29 mouse cellular contexts compared by ENCODE assay signal in the genomic region with DNA sequence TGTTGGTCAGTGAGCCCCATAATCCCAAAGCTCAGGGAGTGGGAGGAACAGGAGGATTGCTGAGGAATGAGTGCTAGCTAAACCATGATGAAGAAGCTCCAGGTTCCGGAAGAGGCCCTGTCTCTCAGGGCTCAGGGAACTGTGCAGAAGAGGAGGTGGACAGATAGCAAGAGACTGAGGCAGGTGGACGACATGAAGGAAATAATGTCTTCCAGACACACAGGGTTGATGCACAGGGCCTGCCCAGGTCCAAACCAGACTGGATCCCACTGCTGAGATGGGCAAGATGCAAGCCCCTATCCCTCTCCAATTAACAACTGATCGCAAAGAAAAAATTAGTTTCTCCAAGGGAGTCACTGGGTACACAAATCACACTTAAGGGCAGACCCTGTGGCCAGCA. TPM values are rescaled to one million over a fixed set of nuclear protein-coding genes. Genes with fewer than 3 reads are reported as not detected.
DNase-seq lines count a peak whose midpoint lies in the region; ATAC-seq lines count a peak whose summit lies in the region.
"Had no signal": no experiment of that assay in that cellular context is flagged by ENCODE, and none has a peak within 500 bp of the region (broad histone marks: within the 10 kb centered on the region; RNA-seq: fewer than 3 reads in every experiment).

No protein-coding gene starts in this region.

- WGBS in heart, embryonic 13.5 days: 73% methylated on average over 3 of the region's 3 CpGs
- WGBS in midbrain, embryonic 11.5 days: 91% methylated on average over 3 of the region's 3 CpGs
- WGBS in midbrain, embryonic 10.5 days: 84% methylated on average over 3 of the region's 3 CpGs
- 74% methylated on average over 3 of the region's 3 CpGs for WGBS in embryonic facial prominence, embryonic 10.5 days

- H3K27ac ChIP-seq in heart, embryonic 13.5 days (replicated peaks): peak overlapping the region; percentile 46
- no peak overlapping the region for H3K27ac ChIP-seq in midbrain, embryonic 11.5 days (ENCODE audit: low read depth, low read length)
- H3K27ac ChIP-seq in midbrain, embryonic 10.5 days (replicated peaks): no peak overlapping the region
- no peak overlapping the region for H3K27ac ChIP-seq in embryonic facial prominence, embryonic 10.5 days (replicated peaks)
- H3K27ac ChIP-seq: embryonic facial prominence, embryonic 13.5 days; forebrain, embryonic 10.5 days; forebrain, embryonic 13.5 days; hindbrain, embryonic 14.5 days; hindbrain, postnatal 0 days had no signal

- no peaks in the 10 kb centered on the region for H3K9me3 ChIP-seq in heart, embryonic 13.5 days
- no peaks in the 10 kb centered on the region for H3K9me3 ChIP-seq in midbrain, embryonic 11.5 days (ENCODE audit: control insufficient read depth, low read length)
- H3K9me3 ChIP-seq in midbrain, embryonic 10.5 days (replicated peaks): no peaks in the 10 kb centered on the region
- H3K9me3 ChIP-seq in embryonic facial prominence, embryonic 10.5 days: no peaks in the 10 kb centered on the region
- H3K9me3 ChIP-seq: forebrain, embryonic 10.5 days; forebrain, embryonic 13.5 days; G1E had no signal

- ATAC-seq in heart, embryonic 13.5 days (ENCODE audit: extremely low read depth, insufficient number of reproducible peaks, low FRiP score, low TSS enrichment): no peak
- ATAC-seq in midbrain, embryonic 11.5 days (ENCODE audit: low FRiP score): no peak
- ATAC-seq: forebrain, embryonic 13.5 days; forebrain, embryonic 16.5 days; hindbrain, postnatal 0 days; inflammation-experienced regulatory T-cells, adult 6 months; intestine, embryonic 16.5 days; Patski had no signal

- H3K27me3 ChIP-seq in heart, embryonic 13.5 days (replicated peaks): no peaks in the 10 kb centered on the region
- H3K27me3 ChIP-seq in midbrain, embryonic 11.5 days (ENCODE audit: control insufficient read depth, insufficient read depth, low read length): no peaks in the 10 kb centered on the region
- H3K27me3 ChIP-seq in midbrain, embryonic 10.5 days (ENCODE audit: low read depth, poor library complexity, severe bottlenecking): no peaks in the 10 kb centered on the region
- no peaks in the 10 kb centered on the region for H3K27me3 ChIP-seq in embryonic facial prominence, embryonic 10.5 days (replicated peaks; ENCODE audit: low read depth, poor library complexity, severe bottlenecking)
- H3K27me3 ChIP-seq: CH12.LX; embryonic facial prominence, embryonic 13.5 days; forebrain, embryonic 13.5 days; Patski had no signal

- no peak overlapping the region for H3K4me2 ChIP-seq in heart, embryonic 13.5 days
- no peak overlapping the region for H3K4me2 ChIP-seq in midbrain, embryonic 11.5 days
- H3K4me2 ChIP-seq: embryonic facial prominence, embryonic 13.5 days; forebrain, embryonic 13.5 days; hindbrain, embryonic 14.5 days had no signal

- H3K9ac ChIP-seq in heart, embryonic 13.5 days: 0 out of 2 replicates have a peak overlapping the region, but pooled peaks have one; percentile 14
- no peak overlapping the region for H3K9ac ChIP-seq in midbrain, embryonic 11.5 days (ENCODE audit: low read length)
- H3K9ac ChIP-seq: embryonic facial prominence, embryonic 13.5 days; forebrain, embryonic 13.5 days; hindbrain, embryonic 14.5 days had no signal

- H3K4me1 ChIP-seq in heart, embryonic 13.5 days: peaks cover 73% of the 10 kb centered on the region
- H3K4me1 ChIP-seq in midbrain, embryonic 11.5 days (ENCODE audit: control insufficient read depth, insufficient read depth, low read length): no peaks in the 10 kb centered on the region
- peaks cover 4% of the 10 kb centered on the region; the same call in 1 of the 2 replicates for H3K4me1 ChIP-seq in midbrain, embryonic 10.5 days
- peaks cover 23% of the 10 kb centered on the region for H3K4me1 ChIP-seq in embryonic facial prominence, embryonic 10.5 days
- H3K4me1 ChIP-seq: forebrain, embryonic 13.5 days had no signal

- peaks cover 44% of the 10 kb centered on the region for H3K36me3 ChIP-seq in heart, embryonic 13.5 days
- no peaks in the 10 kb centered on the region for H3K36me3 ChIP-seq in midbrain, embryonic 11.5 days (ENCODE audit: control insufficient read depth, insufficient read depth, low read length)
- H3K36me3 ChIP-seq in midbrain, embryonic 10.5 days: 0 out of 2 replicates have a peak, but pooled peaks cover 4% of the 10 kb centered on the region
- H3K36me3 ChIP-seq in embryonic facial prominence, embryonic 10.5 days (replicated peaks): peaks cover 3% of the 10 kb centered on the region; the same call in 1 of the 2 replicates
- H3K36me3 ChIP-seq: embryonic facial prominence, embryonic 13.5 days; G1E had no signal

- H3K4me3 ChIP-seq in heart, embryonic 13.5 days: no peak overlapping the region
- H3K4me3 ChIP-seq in midbrain, embryonic 11.5 days (ENCODE audit: low read depth, low read length): no peak overlapping the region
- H3K4me3 ChIP-seq in midbrain, embryonic 10.5 days: no peak overlapping the region
- H3K4me3 ChIP-seq in embryonic facial prominence, embryonic 10.5 days: no peak overlapping the region
- H3K4me3 ChIP-seq: embryonic facial prominence, embryonic 13.5 days; forebrain, embryonic 10.5 days; forebrain, embryonic 13.5 days had no signal

- DNase-seq in heart, adult 11 months: peak; percentile 79
- DNase-seq in heart, adult 18-20 months: no peak
- DNase-seq in heart, postnatal 14 days: no peak
- DNase-seq in midbrain, embryonic 11.5 days (ENCODE audit: low spot score, missing footprints): peak; percentile 67
- DNase-seq in midbrain, embryonic 10.5 days (ENCODE audit: low spot score): no peak
- DNase-seq in embryonic facial prominence, embryonic 10.5 days (ENCODE audit: low spot score): no peak
- DNase-seq: adrenal gland, postnatal 10 days; adrenal gland, postnatal 36 days; B cell, adult 2 months; cerebellum, adult 11 months; cerebellum, adult 2 months; cerebellum, adult 9-11 months; cerebellum, postnatal 25 days; gastrocnemius, postnatal 14 days; heart, postnatal 10 days; heart, postnatal 4 days; kidney, adult 18-20 months had no signal

- intact Hi-C loops in heart, postnatal 14 days (cut with DNase I): no loop called here

RNA-seq across cellular contexts. Expression of gene Pdlim1, which starts 16.9 kb away (rescaled TPM):
- 100 to 1,000 TPM; 119 to 169 TPM for total RNA-seq in heart, adult 18-20 months (2021)
- 247 and 281 TPM in 2 replicates for polyA plus RNA-seq in heart, embryonic 13.5 days (2015; fragmentation: Nextera tagmentation; extraction: Ambion mirVana)
- total RNA-seq in heart, postnatal 14 days (2021): 100 to 1,000 TPM; 143 to 187 TPM
- 76.7 and 84.2 TPM in 2 replicates for polyA plus RNA-seq in midbrain, embryonic 11.5 days (2014; fragmentation: Nextera tagmentation; extraction: Ambion mirVana)
- polyA plus RNA-seq in midbrain, embryonic 10.5 days (2016; fragmentation: Nextera tagmentation; extraction: Ambion mirVana): 97.3 and 109 TPM in 2 replicates
- 122 and 133 TPM in 2 replicates for polyA plus RNA-seq in embryonic facial prominence, embryonic 10.5 days (2016; fragmentation: Nextera tagmentation; extraction: Ambion mirVana)
- polyA plus RNA-seq: G1E had no signal

Comparison
In these comparisons a context has a peak if more than half of its experiments do, and no peak if none do; other contexts are left out.
1. DNase-seq: peak in heart, adult 11 months (single experiment) and midbrain, embryonic 11.5 days (single experiment); none in heart, adult 18-20 months (0 of 2), heart, postnatal 14 days (0 of 2), midbrain, embryonic 10.5 days (single experiment) and embryonic facial prominence, embryonic 10.5 days (single experiment).